Mouse (Mus musculus) right cerebral cortex, postnatal 4 days (tissue): ENCODE data around the gene Epn2.

ENCODE experiments used
- DNase-seq: peaks from one replicate; pipeline ENCODE4 v3.0.0-alpha.2; 2022

Epn2 gene

GRCm38 (mm10) chr11:61486458-61487219 lies 92.8 kb downstream of the Epn2 start:
- DNase-seq = no peak

GRCm38 (mm10) chr11:61485541-61486457 lies 93.7 kb downstream of the Epn2 start:
- no peak for DNase-seq

GRCm38 (mm10) chr11:61484613-61485540 lies 94.6 kb downstream of the Epn2 start, which contains the start of gene Mfap4:
Mfap4 (plus strand) TSS chr11:61485431.
- peak; percentile 54 for DNase-seq

GRCm38 (mm10) chr11:61484256-61484612 lies 95.3 kb downstream of the Epn2 start:
- no peak for DNase-seq

- no peak for DNase-seq
These were observed 96.2 kb downstream of the Epn2 start for GRCm38 (mm10) chr11:61483226-61483845.

GRCm38 (mm10) chr11:61481239-61482090 lies 98.0 kb downstream of the Epn2 start:
- DNase-seq = no peak

GRCm38 (mm10) chr11:61478788-61479187 lies 100.7 kb downstream of the Epn2 start:
- DNase-seq = no peak

GRCm38 (mm10) chr11:61477566-61478508 lies 101.7 kb downstream of the Epn2 start:
- no peak for DNase-seq

- DNase-seq = no peak
These were observed 102.6 kb downstream of the Epn2 start for GRCm38 (mm10) chr11:61476786-61477382.

GRCm38 (mm10) chr11:61473630-61474029 lies 105.9 kb downstream of the Epn2 start:
- no peak for DNase-seq

- no peak for DNase-seq
These were observed 108.6 kb downstream of the Epn2 start for GRCm38 (mm10) chr11:61470880-61471279.

- DNase-seq = no peak
These were observed 110.1 kb downstream of the Epn2 start for GRCm38 (mm10) chr11:61469317-61469917.

GRCm38 (mm10) chr11:61468534-61468933 lies 111.0 kb downstream of the Epn2 start:
- no peak for DNase-seq
